Mouse (Mus musculus): ENCODE measurements around the gene Gm15517. TPM values are rescaled to one million over a fixed set of nuclear protein-coding genes. Genes with fewer than 3 reads are reported as not detected.
A peak's percentile ranks its signal among the peaks of the same experiment; 100 is the strongest.

The Gm15517 gene
- polyA plus RNA-seq, 1 experiment from 2014 or later = not detected

DNA sequence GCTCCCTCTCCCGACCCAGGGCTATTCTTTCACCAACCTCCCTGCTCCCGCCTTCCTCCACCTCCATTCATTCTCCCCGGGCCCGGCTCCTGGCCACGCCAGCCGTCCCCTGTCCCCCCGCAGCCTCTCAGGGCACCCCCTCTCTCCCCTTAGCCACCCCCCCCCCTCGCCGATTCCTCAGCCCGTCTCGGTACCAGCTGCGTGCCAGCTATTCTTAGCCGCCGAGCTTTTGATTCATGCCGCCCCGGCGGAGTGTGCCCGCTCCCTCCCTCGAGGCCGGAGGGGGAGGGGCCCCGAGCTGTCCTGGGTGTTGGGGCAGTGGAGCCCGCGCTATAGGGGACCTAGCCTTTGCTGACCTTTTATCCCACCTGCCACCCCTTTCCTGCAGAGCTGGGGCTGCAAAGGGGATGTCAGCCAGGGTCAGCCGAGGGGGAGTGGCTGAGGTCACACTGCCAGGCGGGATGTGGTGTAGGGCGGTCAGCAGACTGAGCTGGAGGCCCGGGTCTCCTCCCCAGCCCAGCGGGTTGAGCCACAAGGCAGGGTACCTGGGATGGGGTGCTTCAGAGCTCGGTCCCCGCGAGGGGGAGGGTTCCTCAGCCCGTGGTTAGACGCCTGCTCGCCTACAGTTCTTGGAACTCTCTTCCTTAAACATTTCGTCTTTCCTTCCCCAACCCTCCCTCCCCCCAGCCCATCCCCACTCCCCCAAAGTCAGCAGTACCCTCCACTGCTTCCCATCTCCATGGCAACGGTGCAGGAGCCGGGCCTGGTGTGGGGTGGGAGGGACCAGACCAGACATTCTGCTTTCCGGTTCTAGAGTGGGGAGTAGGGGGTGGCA, 49.8 kb downstream of the Gm15517 start:
- WGBS = under 1% methylated on average over 36 of the region's 38 CpGs
- Histone ChIP-seq H3K9ac (peak overlapping the region; percentile 88), H3K36me3 (replicated peaks; ENCODE audit: control insufficient read depth, insufficient read depth) (peaks cover 37% of the 10 kb centered on the region), H3K9me3 (ENCODE audit: control insufficient read depth, low read length) (no peaks in the 10 kb centered on the region), H3K4me1 (replicated peaks; ENCODE audit: control insufficient read depth, insufficient read depth, low read length) (peaks cover 11% of the 10 kb centered on the region; the same call in 1 of the 2 replicates), H3K4me2 (replicated peaks) (peak overlapping the region; percentile 90), H3K27ac (peak overlapping the region; percentile 77), H3K27me3 (ENCODE audit: control insufficient read depth, insufficient read depth, low read length) (no peaks in the 10 kb centered on the region), H3K4me3 (replicated peaks; ENCODE audit: low read length) (peak overlapping the region; percentile 64)
- no peak for DNase-seq (ENCODE audit: low spot score)
- peak; percentile 38 for ATAC-seq (ENCODE audit: low FRiP score)

Other genes with a start within 250 kb of the Gm15517 start
- gene Klk1b26, start 249.3 kb upstream of the Gm15517 start, polyA plus RNA-seq (2014; fragmentation: Nextera tagmentation; extraction: Ambion mirVana) = not detected in 2 replicates
- gene Klk1b27, start 209.2 kb upstream of the Gm15517 start, polyA plus RNA-seq (2014; fragmentation: Nextera tagmentation; extraction: Ambion mirVana) = not detected in 2 replicates
- not detected in 2 replicates for gene Klk1b21, start 159.1 kb upstream of the Gm15517 start, polyA plus RNA-seq (2014; fragmentation: Nextera tagmentation; extraction: Ambion mirVana)
- gene Klk1b22, start 148.8 kb upstream of the Gm15517 start, polyA plus RNA-seq (2014; fragmentation: Nextera tagmentation; extraction: Ambion mirVana) = not detected in 2 replicates
- gene Klk1b16, start 124.7 kb upstream of the Gm15517 start, polyA plus RNA-seq (2014; fragmentation: Nextera tagmentation; extraction: Ambion mirVana) = not detected in 2 replicates
- not detected in 2 replicates for gene Klk1b24, start 73.2 kb upstream of the Gm15517 start, polyA plus RNA-seq (2014; fragmentation: Nextera tagmentation; extraction: Ambion mirVana)
- not detected in 2 replicates for gene Klk1b3, start 63.3 kb upstream of the Gm15517 start, polyA plus RNA-seq (2014; fragmentation: Nextera tagmentation; extraction: Ambion mirVana)
- not detected in 2 replicates for gene Klk1b4, start 54.0 kb upstream of the Gm15517 start, polyA plus RNA-seq (2014; fragmentation: Nextera tagmentation; extraction: Ambion mirVana)
- gene Klk1b5, start 45.5 kb upstream of the Gm15517 start, polyA plus RNA-seq (2014; fragmentation: Nextera tagmentation; extraction: Ambion mirVana) = not detected in 2 replicates
- not detected in 2 replicates for gene Klk1, start 36.1 kb upstream of the Gm15517 start, polyA plus RNA-seq (2014; fragmentation: Nextera tagmentation; extraction: Ambion mirVana)
- not detected in 2 replicates for gene Gm36864, start 25.3 kb upstream of the Gm15517 start, polyA plus RNA-seq (2014; fragmentation: Nextera tagmentation; extraction: Ambion mirVana)
- gene 1700028J19Rik, start 14.8 kb upstream of the Gm15517 start, polyA plus RNA-seq (2014; fragmentation: Nextera tagmentation; extraction: Ambion mirVana) = 1.6 and 1.8 TPM in 2 replicates
- 180 and 185 TPM in 2 replicates for gene 2410002F23Rik, start 14.7 kb upstream of the Gm15517 start, polyA plus RNA-seq (2014; fragmentation: Nextera tagmentation; extraction: Ambion mirVana)
- not detected in 2 replicates for gene Acp4, start 4.1 kb upstream of the Gm15517 start, polyA plus RNA-seq (2014; fragmentation: Nextera tagmentation; extraction: Ambion mirVana)
- 3.6 and 3.7 TPM in 2 replicates for gene Clec11a, start 45.5 kb downstream of the Gm15517 start, polyA plus RNA-seq (2014; fragmentation: Nextera tagmentation; extraction: Ambion mirVana)
- 40.3 and 46.8 TPM in 2 replicates for gene Shank1, start 48.8 kb downstream of the Gm15517 start, polyA plus RNA-seq (2014; fragmentation: Nextera tagmentation; extraction: Ambion mirVana)
- 61.8 and 70.8 TPM in 2 replicates for gene Syt3, start 122.7 kb downstream of the Gm15517 start, polyA plus RNA-seq (2014; fragmentation: Nextera tagmentation; extraction: Ambion mirVana)
- 2.1 and 2.8 TPM in 2 replicates for gene 1700008O03Rik, start 124.4 kb downstream of the Gm15517 start, polyA plus RNA-seq (2014; fragmentation: Nextera tagmentation; extraction: Ambion mirVana)
- gene Lrrc4b, start 167.6 kb downstream of the Gm15517 start, polyA plus RNA-seq (2014; fragmentation: Nextera tagmentation; extraction: Ambion mirVana) = 26.4 and 26.5 TPM in 2 replicates
- 3.4 and 5.1 TPM in 2 replicates for gene Aspdh, start 203.9 kb downstream of the Gm15517 start, polyA plus RNA-seq (2014; fragmentation: Nextera tagmentation; extraction: Ambion mirVana)
- gene Josd2, start 206.5 kb downstream of the Gm15517 start, polyA plus RNA-seq (2014; fragmentation: Nextera tagmentation; extraction: Ambion mirVana) = 26.9 and 33.4 TPM in 2 replicates
- 167 and 182 TPM in 2 replicates for gene Emc10, start 235.1 kb downstream of the Gm15517 start, polyA plus RNA-seq (2014; fragmentation: Nextera tagmentation; extraction: Ambion mirVana)
- 10.9 and 23.8 TPM in 2 replicates for gene Fam71e1, start 235.1 kb downstream of the Gm15517 start, polyA plus RNA-seq (2014; fragmentation: Nextera tagmentation; extraction: Ambion mirVana)